ENCODE assay signal across 14 mouse cellular contexts in the genomic region with DNA sequence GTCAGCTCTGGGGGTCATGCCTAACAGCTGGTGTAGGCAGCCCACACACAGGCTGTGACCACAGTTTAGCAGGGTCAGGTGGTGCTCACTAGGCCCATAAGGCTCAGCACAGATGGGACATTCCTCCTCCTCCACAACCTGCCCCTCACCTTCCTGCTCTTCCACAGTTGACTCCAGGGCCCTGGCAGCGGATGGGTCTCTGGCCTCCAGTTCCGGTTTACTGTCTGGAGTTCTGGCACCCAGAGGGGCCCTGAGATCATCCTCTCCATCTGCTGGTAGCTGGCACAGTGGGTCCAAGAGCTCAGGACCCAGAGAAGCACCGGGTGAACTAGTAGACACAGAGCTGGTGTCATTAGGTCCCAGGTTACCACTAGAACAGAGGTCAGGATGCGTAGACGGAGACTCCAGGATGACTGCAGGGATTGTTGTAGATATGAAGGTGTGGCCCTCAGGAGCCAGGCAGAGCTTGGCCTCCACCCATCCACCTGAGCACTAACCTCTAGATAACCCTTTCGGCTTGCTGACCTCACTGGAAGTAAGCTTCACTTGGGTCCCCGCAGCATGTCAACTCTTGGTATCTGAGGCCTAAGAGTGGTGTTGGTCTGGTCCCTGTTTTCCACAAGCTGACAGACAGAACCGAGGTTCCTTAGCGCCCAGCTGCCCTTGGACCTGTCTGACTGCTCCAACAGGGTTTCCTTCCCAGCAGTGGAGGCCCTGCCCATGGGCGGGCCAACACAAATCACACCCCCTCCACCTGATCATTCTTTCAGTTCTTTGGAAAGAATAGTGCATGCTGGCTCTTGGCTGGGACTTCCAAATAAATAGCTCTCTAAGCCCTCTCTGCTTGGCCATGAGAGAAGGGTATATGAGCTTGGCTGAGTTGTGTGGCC. TPM values are rescaled to one million over a fixed set of nuclear protein-coding genes. Genes with fewer than 3 reads are reported as not detected.
A peak's percentile ranks its signal among the peaks of the same experiment; 100 is the strongest.
DNase-seq lines count a peak whose midpoint lies in the region; ATAC-seq and TF ChIP-seq lines count a peak whose summit lies in the region.
"Had no signal": no experiment of that assay in that cellular context is flagged by ENCODE, and none has a peak within 500 bp of the region (broad histone marks: within the 10 kb centered on the region; RNA-seq: fewer than 3 reads in every experiment).

AL732309.1 (minus strand) TSS at position 681 of the 890 bp plus-strand sequence.

- peaks cover under 1% of the 10 kb centered on the region; the same call in 1 of the 2 replicates for H3K4me1 ChIP-seq in kidney, adult 2 months (ENCODE audit: control insufficient read depth, insufficient read depth, low read length)
- peaks cover 15% of the 10 kb centered on the region for H3K4me1 ChIP-seq in kidney, embryonic 16.5 days (ENCODE audit: insufficient read depth, low read length)
- H3K4me1 ChIP-seq in thymus, adult 2 months (replicated peaks; ENCODE audit: control insufficient read depth, insufficient read depth, low read length), result peaks cover 9% of the 10 kb centered on the region
- peaks cover 4% of the 10 kb centered on the region for H3K4me1 ChIP-seq in cortical plate, adult 2 months (ENCODE audit: control insufficient read depth, insufficient read depth, low read length)
- H3K4me1 ChIP-seq in stomach, embryonic 15.5 days, result peaks cover 13% of the 10 kb centered on the region; the same call in 1 of the 2 replicates

- DNase-seq in kidney, adult 2 months, result peak; percentile 69
- no peak for DNase-seq in thymus, adult 2 months
- no peak for DNase-seq in thymus, postnatal 4 days
- DNase-seq in B cell, adult 2 months, result no peak
- DNase-seq in adrenal gland, postnatal 10 days, result no peak
- DNase-seq: layer of hippocampus, adult 9-11 months; spleen, adult 18-20 months; thymus, adult 18-20 months had no signal

- 75% methylated on average over 10 of the region's 10 CpGs for WGBS in kidney, adult 2 months
- 82% methylated on average over 10 of the region's 10 CpGs for WGBS in kidney, embryonic 16.5 days
- WGBS in thymus, adult 2 months, result 94% methylated on average over 10 of the region's 10 CpGs
- WGBS in stomach, embryonic 15.5 days, result 79% methylated on average over 10 of the region's 10 CpGs

- no peak for TF ChIP-seq POLR2A in kidney, adult 2 months (IDR thresholded peaks at IDR 0.05; ENCODE audit: low read depth, low read length)
- TF ChIP-seq POLR2A in thymus, adult 2 months (IDR thresholded peaks at IDR 0.05; ENCODE audit: control insufficient read depth, extremely low read depth, insufficient read depth, low read length, poor library complexity), result no peak
- TF ChIP-seq POLR2A in cortical plate, adult 2 months (IDR thresholded peaks at IDR 0.05; ENCODE audit: extremely low read depth, insufficient read depth, low read length), result no peak

- no peaks in the 10 kb centered on the region for H3K9me3 ChIP-seq in kidney, embryonic 16.5 days (ENCODE audit: low read length)
- H3K9me3 ChIP-seq in stomach, embryonic 15.5 days, result no peaks in the 10 kb centered on the region
- H3K9me3 ChIP-seq: forebrain, embryonic 10.5 days; liver, embryonic 15.5 days had no signal

- no peak within 1 kb of the TSS for H3K9ac ChIP-seq in kidney, embryonic 16.5 days (replicated peaks; ENCODE audit: low read length)
- no peak within 1 kb of the TSS for H3K9ac ChIP-seq in stomach, embryonic 15.5 days
- H3K9ac ChIP-seq: liver, embryonic 15.5 days had no signal

- ATAC-seq in kidney, embryonic 16.5 days (ENCODE audit: low FRiP score, low TSS enrichment), result no peak
- peak; percentile 63 for ATAC-seq in stomach, embryonic 15.5 days (ENCODE audit: insufficient read depth, low FRiP score, low read depth)

- H3K27me3 ChIP-seq in kidney, adult 2 months (replicated peaks; ENCODE audit: control insufficient read depth, insufficient read depth, low read length), result no peaks in the 10 kb centered on the region
- peaks cover 17% of the 10 kb centered on the region for H3K27me3 ChIP-seq in kidney, embryonic 16.5 days (ENCODE audit: insufficient read depth, low read length)
- H3K27me3 ChIP-seq in thymus, adult 2 months (ENCODE audit: control insufficient read depth, insufficient read depth, low read length), result peaks cover 11% of the 10 kb centered on the region
- 0 out of 2 replicates have a peak, but pooled peaks cover 19% of the 10 kb centered on the region for H3K27me3 ChIP-seq in stomach, embryonic 15.5 days (replicated peaks)

- peak within 1 kb of the TSS; percentile 6; the same call in 1 of the 2 replicates for H3K27ac ChIP-seq in kidney, adult 2 months (ENCODE audit: insufficient read depth, low read depth, low read length)
- no peak within 1 kb of the TSS for H3K27ac ChIP-seq in kidney, embryonic 16.5 days (ENCODE audit: low read length)
- no peak within 1 kb of the TSS for H3K27ac ChIP-seq in thymus, adult 2 months (ENCODE audit: control insufficient read depth, insufficient read depth, low read length)
- H3K27ac ChIP-seq in cortical plate, adult 2 months (ENCODE audit: insufficient read depth, low read length), result no peak within 1 kb of the TSS
- no peak within 1 kb of the TSS; the same call in 1 of the 2 replicates for H3K27ac ChIP-seq in stomach, embryonic 15.5 days
- H3K27ac ChIP-seq: forebrain, embryonic 10.5 days; liver, embryonic 15.5 days had no signal

- H3K4me3 ChIP-seq in kidney, adult 2 months (ENCODE audit: insufficient read depth, low read depth, low read length), result no peak within 1 kb of the TSS
- H3K4me3 ChIP-seq in kidney, embryonic 16.5 days (ENCODE audit: low read length), result no peak within 1 kb of the TSS
- no peak within 1 kb of the TSS for H3K4me3 ChIP-seq in thymus, adult 2 months (ENCODE audit: control insufficient read depth, insufficient read depth, low read length)
- no peak within 1 kb of the TSS for H3K4me3 ChIP-seq in cortical plate, adult 2 months (ENCODE audit: insufficient read depth, low read length)
- H3K4me3 ChIP-seq in stomach, embryonic 15.5 days (replicated peaks), result no peak within 1 kb of the TSS
- H3K4me3 ChIP-seq: forebrain, embryonic 10.5 days; liver, embryonic 15.5 days had no signal

- no peak within 1 kb of the TSS for H3K4me2 ChIP-seq in kidney, embryonic 16.5 days (replicated peaks; ENCODE audit: low read depth, low read length)
- H3K4me2 ChIP-seq in stomach, embryonic 15.5 days, result no peak within 1 kb of the TSS
- H3K4me2 ChIP-seq: liver, embryonic 15.5 days; midbrain, embryonic 11.5 days had no signal

- H3K36me3 ChIP-seq in kidney, adult 2 months (ENCODE audit: control insufficient read depth, insufficient read depth, low read length), result no peaks in the 10 kb centered on the region
- peaks cover 38% of the 10 kb centered on the region for H3K36me3 ChIP-seq in kidney, embryonic 16.5 days (ENCODE audit: insufficient read depth, low read length)
- H3K36me3 ChIP-seq in thymus, adult 2 months (ENCODE audit: control insufficient read depth, insufficient read depth, low read length), result peaks cover 18% of the 10 kb centered on the region
- H3K36me3 ChIP-seq in stomach, embryonic 15.5 days, result peaks cover 31% of the 10 kb centered on the region; the same call in 1 of the 2 replicates

- no peak for TF ChIP-seq CTCF in kidney, adult 2 months (conservative IDR thresholded peaks at IDR 0.05; ENCODE audit: insufficient read depth, insufficient read length, low read depth, low read length)
- TF ChIP-seq CTCF in thymus, adult 2 months (IDR thresholded peaks at IDR 0.05; ENCODE audit: borderline replicate concordance, control insufficient read depth, extremely low read depth, insufficient read depth, low read length, poor library complexity), result no peak
- no peak for TF ChIP-seq CTCF in cortical plate, adult 2 months (IDR thresholded peaks at IDR 0.05; ENCODE audit: extremely low read depth, insufficient read depth, low read length)

RNA-seq across cellular contexts. Expression of gene AL732309.1, which starts in this region (rescaled TPM):
- 13.0 and 15.2 TPM in 2 replicates for polyA plus RNA-seq in kidney, adult 2 months (2012; rRNA removed)
- polyA plus RNA-seq in kidney, embryonic 16.5 days (2015; fragmentation: Nextera tagmentation; extraction: Ambion mirVana), result 6.1 and 7.0 TPM in 2 replicates
- 41.1 and 43.0 TPM in 2 replicates for polyA plus RNA-seq in thymus, adult 2 months (2012; rRNA removed)
- polyA plus RNA-seq in cortical plate, adult 2 months (2012; rRNA removed), result 14.0 and 15.5 TPM in 2 replicates
- polyA plus RNA-seq in stomach, embryonic 15.5 days (2015; fragmentation: Nextera tagmentation; extraction: Ambion mirVana), result 5.7 and 7.2 TPM in 2 replicates
- 1 to 10 TPM; 2.3 to 3.3 TPM for total RNA-seq in adrenal gland, postnatal 10 days (2021)
